Mouse (Mus musculus): Measurements from ENCODE around the gene Drd4. TPM values are rescaled to one million over a fixed set of nuclear protein-coding genes. Genes with fewer than 3 reads are reported as not detected.

Gene Drd4
- total RNA-seq, 2 experiments from 2014 or later: not detected

DNA sequence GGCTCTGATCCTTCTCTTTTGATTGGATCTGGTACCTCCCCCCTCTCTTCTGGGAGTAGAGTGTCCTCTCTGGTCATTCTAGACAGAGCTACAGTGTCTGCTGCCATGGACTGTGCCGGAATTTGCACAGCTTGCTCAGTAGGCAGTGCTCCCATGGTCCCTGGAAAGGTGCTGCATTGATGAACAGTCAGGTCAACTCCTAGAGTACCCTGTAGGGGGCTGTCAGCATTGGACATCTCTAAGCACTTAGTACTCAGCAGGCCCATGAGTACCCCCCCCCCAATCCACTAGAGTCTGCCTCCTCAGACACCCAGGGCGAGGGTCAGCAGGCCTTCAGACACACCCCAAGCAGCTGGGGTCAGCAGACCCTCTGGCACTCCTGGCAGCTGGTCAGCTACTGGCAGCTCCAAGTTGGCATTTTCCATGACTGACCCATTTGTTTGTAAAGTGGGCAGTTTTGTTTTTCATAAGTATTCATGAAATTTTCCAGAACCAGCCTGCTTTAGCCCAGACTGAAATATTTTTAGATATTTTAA, 43.3 kb downstream of the Drd4 start:
- DNase-seq (ENCODE audit: low spot score in 2 of 2): no peak

- peak in 1 of 2 experiments; percentile 24 for DNase-seq (ENCODE audit: low spot score in 2 of 2)
Observed at GRCm38 (mm10) chr7:141335682-141336081, 43.9 kb downstream of the Drd4 start.

DNA sequence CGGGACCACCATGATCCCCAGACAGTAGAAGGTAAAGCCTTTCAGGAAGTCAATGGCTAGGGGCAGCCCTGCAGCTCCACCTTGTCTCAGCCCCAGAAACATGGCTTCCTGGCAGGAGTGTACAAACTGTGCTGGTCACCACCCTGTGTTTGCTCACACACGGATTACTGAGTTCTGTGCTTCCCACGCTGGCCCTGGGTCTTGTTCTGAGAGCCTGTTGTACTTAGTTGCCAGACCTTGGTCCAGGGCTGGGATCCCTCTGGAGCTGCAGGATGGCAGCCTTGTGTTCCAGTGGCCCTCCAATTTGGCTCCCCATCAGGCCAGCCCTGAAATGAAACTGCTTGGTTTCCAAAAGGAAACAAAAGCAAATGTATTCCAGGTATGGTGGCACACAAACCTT, 44.5 kb downstream of the Drd4 start:
- no peak for DNase-seq (ENCODE audit: low spot score in 2 of 2)

DNA sequence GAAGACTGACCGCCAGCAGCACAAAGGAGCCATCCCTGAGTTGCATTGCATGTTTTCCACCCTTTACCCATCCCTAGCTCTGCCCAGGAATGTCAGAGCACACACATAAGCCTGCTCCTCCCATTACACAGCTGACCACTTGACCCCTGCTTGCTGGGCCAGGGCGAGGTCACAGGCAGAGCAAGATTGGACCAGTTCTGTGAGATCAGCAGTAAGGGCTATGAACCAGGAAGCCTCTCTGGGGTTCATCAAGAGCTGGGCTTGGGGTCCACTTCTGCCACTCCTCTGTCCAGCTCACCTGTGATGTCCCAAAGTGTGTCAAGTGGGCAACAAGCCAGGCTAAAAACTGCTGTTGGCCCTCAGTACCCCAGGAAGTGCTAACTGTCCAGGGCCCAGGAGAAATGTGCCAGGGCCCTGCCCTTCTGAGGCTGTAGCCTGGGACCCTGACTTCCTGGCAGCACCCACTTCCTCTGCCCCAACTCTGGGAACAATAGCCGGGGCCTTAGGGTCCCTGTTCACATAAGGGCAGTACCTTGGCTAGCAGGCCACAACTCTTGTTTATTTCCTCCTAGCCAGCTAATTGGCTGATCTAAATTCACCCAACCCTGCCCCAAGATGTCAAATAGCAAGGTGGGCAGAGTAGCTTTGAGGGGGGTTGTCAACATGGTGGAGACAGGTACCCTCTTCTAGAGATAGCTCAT, 46.1 kb downstream of the Drd4 start:
- no peak for DNase-seq (ENCODE audit: low spot score in 2 of 2)

DNA sequence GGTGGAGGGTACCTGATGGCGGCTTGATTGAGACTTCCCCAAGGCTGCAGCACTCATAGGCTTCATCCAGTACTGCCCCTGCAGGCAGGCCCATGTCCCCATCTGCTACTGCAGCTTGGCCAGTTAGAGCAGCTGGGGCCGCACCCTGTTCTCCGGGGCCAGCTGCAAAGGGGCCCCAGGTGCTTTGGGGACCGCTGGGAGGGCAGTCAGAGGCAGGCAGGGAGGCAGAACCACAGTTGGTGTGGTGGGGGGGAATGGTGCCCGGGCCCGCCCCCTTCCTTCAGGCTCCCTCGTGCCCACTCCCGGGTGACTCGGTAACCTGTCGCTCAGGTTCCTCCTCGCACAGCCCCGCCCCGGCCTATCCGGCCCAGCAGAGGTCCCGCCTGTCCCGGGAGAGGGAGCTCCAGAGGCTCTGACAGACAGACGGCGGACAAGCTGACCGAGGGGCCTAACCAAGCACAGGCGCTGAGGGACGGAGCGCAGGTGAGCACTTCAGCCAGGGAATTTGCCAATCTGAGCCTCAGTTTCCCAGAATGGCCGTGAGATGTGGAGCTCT, 46.8 kb downstream of the Drd4 start, which contains the start of gene Eps8l2:
TSS of gene Eps8l2 (plus strand) at position 305 of the 556 bp plus-strand sequence.
- no peak for DNase-seq (ENCODE audit: low spot score in 2 of 2)

GRCm38 (mm10) chr7:141339215-141339920, 47.6 kb downstream of the Drd4 start:
- no peak for DNase-seq (ENCODE audit: low spot score in 2 of 2)

- no peak for DNase-seq (ENCODE audit: low spot score in 2 of 2)
Observed at GRCm38 (mm10) chr7:141340023-141340422, 48.2 kb downstream of the Drd4 start.

GRCm38 (mm10) chr7:141340476-141340875, 48.7 kb downstream of the Drd4 start:
- DNase-seq (ENCODE audit: low spot score in 2 of 2): no peak

DNA sequence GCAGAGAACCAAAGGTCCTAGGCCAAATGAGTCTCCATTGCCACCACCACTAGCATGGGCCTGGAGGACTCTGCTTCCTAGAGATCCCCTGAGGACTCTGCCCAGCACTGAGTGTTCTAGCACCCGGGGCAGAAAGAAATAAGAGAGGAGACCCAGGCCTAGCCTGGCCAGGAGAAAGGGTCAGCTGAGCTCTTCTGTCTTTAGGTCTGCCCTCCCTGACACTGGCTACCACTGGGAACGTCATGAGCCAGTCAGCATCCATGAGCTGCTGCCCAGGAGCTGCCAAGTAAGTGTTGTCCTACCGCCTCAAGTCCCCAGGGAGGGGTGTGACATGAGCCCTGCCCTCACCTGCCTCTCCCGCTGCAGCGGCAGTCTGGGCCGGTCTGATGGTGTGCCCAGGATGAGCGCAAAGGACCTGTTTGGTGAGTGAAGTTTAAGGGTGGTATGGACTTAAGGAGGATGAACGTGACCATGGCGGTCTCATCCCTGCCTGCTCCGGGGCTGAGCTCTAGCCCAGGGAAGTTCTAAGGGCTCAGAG, 50.0 kb downstream of the Drd4 start:
- DNase-seq (ENCODE audit: low spot score in 2 of 2): no peak

- no peak for DNase-seq (ENCODE audit: low spot score in 2 of 2)
Observed at GRCm38 (mm10) chr7:141343230-141343629, 51.4 kb downstream of the Drd4 start.

GRCm38 (mm10) chr7:141343696-141344095, 51.9 kb downstream of the Drd4 start:
- no peak for DNase-seq (ENCODE audit: low spot score in 2 of 2)

GRCm38 (mm10) chr7:141344787-141345186, 53.0 kb downstream of the Drd4 start:
- no peak for DNase-seq (ENCODE audit: low spot score in 2 of 2)

Other genes with a start within 250 kb of the Drd4 start
- 10 to 100 TPM; 84.2 to 86.8 TPM for gene B4galnt4, start 230.9 kb upstream of the Drd4 start, total RNA-seq (2021)
- gene Pkp3, start 213.8 kb upstream of the Drd4 start, total RNA-seq (2021): not detected
- gene Sigirr, start 191.4 kb upstream of the Drd4 start, total RNA-seq (2021): 1 to 10 TPM; 1.9 to 2.1 TPM
- not detected for gene Ano9, start 174.2 kb upstream of the Drd4 start, total RNA-seq (2021)
- gene Ptdss2, start 169.6 kb upstream of the Drd4 start, total RNA-seq (2021): 10 to 100 TPM; 47.4 to 50.6 TPM
- gene Rnh1, start 119.1 kb upstream of the Drd4 start, total RNA-seq (2021): 10 to 100 TPM; 35.5 to 45.9 TPM
- gene Hras, start 98.0 kb upstream of the Drd4 start, total RNA-seq (2021): 100 to 1,000 TPM; 201 TPM
- gene Lrrc56, start 97.8 kb upstream of the Drd4 start, total RNA-seq (2021): 1 to 10 TPM; 4.3 to 4.5 TPM
- gene Lmntd2, start 77.9 kb upstream of the Drd4 start, total RNA-seq (2021): not detected
- 1 to 10 TPM in 1 of 2 experiments, under 1 TPM in 1; 0.71 to 1.5 TPM for gene Rassf7, start 76.1 kb upstream of the Drd4 start, total RNA-seq (2021)
- gene Phrf1, start 63.2 kb upstream of the Drd4 start, total RNA-seq (2021): 10 to 100 TPM; 76.9 to 78.8 TPM
- 1 to 10 TPM in 1 of 2 experiments, under 1 TPM in 1; 0.46 to 1.2 TPM for gene Irf7, start 25.5 kb upstream of the Drd4 start, total RNA-seq (2021)
- gene Cdhr5, start 15.2 kb upstream of the Drd4 start, total RNA-seq (2021): not detected
- gene Sct, start 12.9 kb upstream of the Drd4 start, total RNA-seq (2021): not detected
- gene Deaf1, start 35.7 kb downstream of the Drd4 start, total RNA-seq (2021): 10 to 100 TPM; 66.3 to 79.6 TPM
- 10 to 100 TPM; 29.2 to 30.5 TPM for gene Tmem80, start 35.7 kb downstream of the Drd4 start, total RNA-seq (2021)
- gene Eps8l2, start 46.9 kb downstream of the Drd4 start, total RNA-seq (2021): 1 to 10 TPM; 5.0 to 9.0 TPM
- 100 to 1,000 TPM; 122 to 125 TPM for gene Taldo1, start 100.2 kb downstream of the Drd4 start, total RNA-seq (2021)
- 10 to 100 TPM; 37.7 to 39.9 TPM for gene Gatd1, start 122.1 kb downstream of the Drd4 start, total RNA-seq (2021)
- gene Cend1, start 137.5 kb downstream of the Drd4 start, total RNA-seq (2021): 100 to 1,000 TPM; 265 to 270 TPM
- 100 to 1,000 TPM; 319 to 320 TPM for gene Slc25a22, start 145.9 kb downstream of the Drd4 start, total RNA-seq (2021)
- gene Pidd1, start 152.0 kb downstream of the Drd4 start, total RNA-seq (2021): 1 to 10 TPM in 1 of 2 experiments, under 1 TPM in 1; 0.69 to 1.1 TPM
- gene Rplp2, start 155.4 kb downstream of the Drd4 start, total RNA-seq (2021): 100 to 1,000 TPM; 557 to 573 TPM
- gene Pnpla2, start 163.2 kb downstream of the Drd4 start, total RNA-seq (2021): 10 to 100 TPM; 29.9 to 35.6 TPM
- 1 to 10 TPM; 3.3 TPM for gene Cracr2b, start 169.1 kb downstream of the Drd4 start, total RNA-seq (2021)
- 10 to 100 TPM; 24.2 to 26.0 TPM for gene Cd151, start 175.4 kb downstream of the Drd4 start, total RNA-seq (2021)
- gene Polr2l, start 183.1 kb downstream of the Drd4 start, total RNA-seq (2021): 10 to 100 TPM; 39.2 to 42.8 TPM
- 10 to 100 TPM; 11.3 to 11.7 TPM for gene Tspan4, start 183.2 kb downstream of the Drd4 start, total RNA-seq (2021)
- gene Chid1, start 247.9 kb downstream of the Drd4 start, total RNA-seq (2021): 10 to 100 TPM; 72.6 to 76.2 TPM